In the genomic region with DNA sequence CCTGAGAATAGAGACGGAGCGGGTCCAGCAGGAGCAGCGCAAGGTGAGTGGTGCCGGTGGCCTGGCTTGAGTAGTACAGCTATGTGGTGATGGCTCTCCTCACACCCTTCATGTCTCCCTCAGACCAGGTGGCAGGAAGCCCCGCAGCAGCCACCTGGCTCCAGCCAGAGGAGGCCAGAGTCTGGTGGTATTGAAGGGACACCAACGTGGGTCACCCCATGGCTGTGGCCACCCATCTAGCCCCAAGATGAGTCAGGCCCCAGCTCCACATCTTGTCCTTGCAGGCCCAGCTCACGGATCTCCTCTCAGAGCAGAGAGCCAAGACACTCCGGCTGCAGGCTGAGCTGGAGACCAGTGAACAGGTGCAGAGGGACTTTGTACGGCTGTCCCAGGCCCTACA, we compare ENCODE assay signal across 20 mouse cellular contexts. TPM values are rescaled to one million over a fixed set of nuclear protein-coding genes. Genes with fewer than 3 reads are reported as not detected.
"Had no signal": no experiment of that assay in that cellular context is flagged by ENCODE, and none has a peak within 500 bp of the region (broad histone marks: within the 10 kb centered on the region; RNA-seq: fewer than 3 reads in every experiment).

No protein-coding gene starts in this region.

- H3K4me3 ChIP-seq: kidney, embryonic 15.5 days; layer of hippocampus, adult 2 months; liver, embryonic 13.5 days; neural tube, embryonic 12.5 days; neural tube, embryonic 15.5 days had no signal

- H3K27ac ChIP-seq: kidney, embryonic 15.5 days; layer of hippocampus, adult 2 months; liver, embryonic 13.5 days; neural tube, embryonic 12.5 days; neural tube, embryonic 15.5 days had no signal

- H3K9me3 ChIP-seq: kidney, embryonic 15.5 days; liver, embryonic 13.5 days; neural tube, embryonic 12.5 days; neural tube, embryonic 15.5 days had no signal

- DNase-seq: kidney, postnatal 14 days; layer of hippocampus, adult 9-11 months; liver, embryonic 13.5 days; lung, adult 2 months; lung, postnatal 14 days; midbrain, embryonic 14.5 days; right cerebral cortex, postnatal 25 days; thymus, adult 18-20 months; thymus, postnatal 36 days had no signal

- H3K4me1 ChIP-seq: kidney, embryonic 15.5 days; liver, embryonic 13.5 days; neural tube, embryonic 12.5 days; neural tube, embryonic 15.5 days had no signal

- H3K4me2 ChIP-seq: kidney, embryonic 15.5 days; liver, embryonic 13.5 days; midbrain, embryonic 11.5 days; neural tube, embryonic 12.5 days; neural tube, embryonic 15.5 days had no signal

- H3K27me3 ChIP-seq: kidney, embryonic 15.5 days; liver, embryonic 13.5 days; neural tube, embryonic 12.5 days; neural tube, embryonic 15.5 days had no signal

- H3K9ac ChIP-seq: kidney, embryonic 15.5 days; liver, embryonic 13.5 days; neural tube, embryonic 12.5 days; neural tube, embryonic 15.5 days had no signal

RNA-seq across cellular contexts. Expression of a gene that starts 18.4 kb away (rescaled TPM):
- total RNA-seq: megakaryocyte progenitor cell, adult 5-6 weeks had no signal

RNA-seq across cellular contexts. Expression of a gene that starts 29.8 kb away (rescaled TPM):
- total RNA-seq: layer of hippocampus, adult 2 months; layer of hippocampus, postnatal 25 days; left cerebral cortex, adult 18-20 months; left cerebral cortex, postnatal 25 days; megakaryocyte progenitor cell, adult 5-6 weeks; midbrain, postnatal 0 days had no signal
- polyA plus RNA-seq: limb, embryonic 11.5 days; midbrain, embryonic 11.5 days; midbrain, embryonic 14.5 days; neural tube, embryonic 12.5 days had no signal
